Mouse (Mus musculus) olfactory bulb, adult 2 months (tissue): Measurements from ENCODE around the gene Cblc.

ENCODE experiments used
- CTCF ChIP-seq: fragments of 200-500 bp; IDR thresholded peaks from 2 replicates; pipeline ENCODE4 v1.5.1; 2012; ENCODE audit warnings: low read depth, mild to moderate bottlenecking, low read length, moderate library complexity; ENCODE audit not compliant: insufficient read depth
- POLR2A ChIP-seq: fragments of 200-500 bp; IDR thresholded peaks from 2 replicates; pipeline ENCODE4 v1.6.1; 2012; ENCODE audit warnings: mild to moderate bottlenecking, low read depth, low read length, moderate library complexity; ENCODE audit not compliant: insufficient read depth

DNA sequence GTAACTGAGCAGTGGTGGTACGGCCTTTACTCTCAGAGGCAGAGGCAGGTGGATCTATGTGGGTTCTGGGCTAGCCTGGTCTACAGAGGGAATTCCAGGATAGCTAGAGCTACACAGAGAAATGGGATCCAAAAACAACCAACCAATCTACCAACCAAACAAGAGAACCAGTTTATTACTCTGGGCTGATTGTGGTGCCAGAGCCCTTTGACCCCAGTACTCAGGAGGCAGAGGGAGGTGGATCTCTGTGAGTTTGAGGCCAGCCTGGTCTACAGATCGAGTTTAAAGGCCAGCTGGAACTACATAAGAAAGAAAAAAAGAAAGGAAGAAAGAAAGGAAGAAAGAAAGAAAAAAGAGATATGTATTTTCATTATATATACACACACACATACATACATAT, 1.4 kb downstream of the Cblc start:
- TF ChIP-seq CTCF (no peak), POLR2A (no peak)
